Mouse (Mus musculus) right cerebral cortex, adult 2 months (tissue): ENCODE data around the gene Ssbp3.

Experiments
- DNase-seq, 2 experiments: peaks; one replicate each; pipeline ENCODE4 v3.0.0; 2021 to 2022; ENCODE audit warnings: low spot score in 2 of 2

The Ssbp3 gene

GRCm38 (mm10) chr4:106910201-106911172 lies at the start of gene Ssbp3:
Ssbp3 (plus strand) TSS chr4:106910701.
- DNase-seq, result peak; percentile 60 to 72

GRCm38 (mm10) chr4:106861871-106862270 lies 48.6 kb upstream of the Ssbp3 start:
- no peak for DNase-seq

- DNase-seq, result no peak
Measured at GRCm38 (mm10) chr4:106862317-106862716, 48.2 kb upstream of the Ssbp3 start.

- no peak for DNase-seq
Measured at GRCm38 (mm10) chr4:106862767-106863370, 47.6 kb upstream of the Ssbp3 start.

GRCm38 (mm10) chr4:106865415-106866110 lies 44.9 kb upstream of the Ssbp3 start:
- DNase-seq, result no peak

GRCm38 (mm10) chr4:106866381-106866780 lies 44.1 kb upstream of the Ssbp3 start:
- DNase-seq, result no peak

- DNase-seq, result peak in 1 of 2 experiments; percentile 43
Measured at GRCm38 (mm10) chr4:106866845-106867244, 43.7 kb upstream of the Ssbp3 start.

GRCm38 (mm10) chr4:106868737-106869438 lies 41.6 kb upstream of the Ssbp3 start:
- no peak for DNase-seq

GRCm38 (mm10) chr4:106869539-106869951 lies 41.0 kb upstream of the Ssbp3 start:
- no peak for DNase-seq

- no peak for DNase-seq
Measured at GRCm38 (mm10) chr4:106870556-106870955, 39.9 kb upstream of the Ssbp3 start.

- no peak for DNase-seq
Measured at GRCm38 (mm10) chr4:106874501-106874900, 36.0 kb upstream of the Ssbp3 start.

GRCm38 (mm10) chr4:106881101-106881500 lies 29.4 kb upstream of the Ssbp3 start:
- no peak for DNase-seq

- no peak for DNase-seq
Measured at GRCm38 (mm10) chr4:106883149-106883548, 27.4 kb upstream of the Ssbp3 start.

- DNase-seq, result peak in 1 of 2 experiments; percentile 28
Measured at GRCm38 (mm10) chr4:106886307-106887085, 24.0 kb upstream of the Ssbp3 start.

- DNase-seq, result peak; percentile 73 to 82
Measured at GRCm38 (mm10) chr4:106896086-106896485, 14.4 kb upstream of the Ssbp3 start.

- no peak for DNase-seq
Measured at GRCm38 (mm10) chr4:106898923-106899322, 11.6 kb upstream of the Ssbp3 start.

- DNase-seq, result no peak
Measured at GRCm38 (mm10) chr4:106899471-106899870, 11.0 kb upstream of the Ssbp3 start.

GRCm38 (mm10) chr4:106900718-106901117 lies 9.8 kb upstream of the Ssbp3 start:
- no peak for DNase-seq

- no peak for DNase-seq
Measured at GRCm38 (mm10) chr4:106901610-106902009, 8.9 kb upstream of the Ssbp3 start.

- DNase-seq, result no peak
Measured at GRCm38 (mm10) chr4:106902157-106902556, 8.3 kb upstream of the Ssbp3 start.

GRCm38 (mm10) chr4:106905898-106906297 lies 4.6 kb upstream of the Ssbp3 start:
- DNase-seq, result no peak
